Mouse (Mus musculus) splenic B cell, adult 2 months (primary cell): ENCODE data around the gene Zfp704.
A peak's percentile ranks its signal among the peaks of the same experiment; 100 is the strongest.

Source experiments
- DNase-seq: peaks from one replicate; pipeline ENCODE4 v3.0.0-alpha.2; 2011; ENCODE audit warnings: low read depth, low spot score
- H3K27me3 ChIP-seq: 2 replicates; pipeline ENCODE4 v1.6.1; 2012; ENCODE audit warnings: mild to moderate bottlenecking, low read length, moderate library complexity, mixed read lengths; ENCODE audit not compliant: control insufficient read depth, poor library complexity, insufficient read depth, severe bottlenecking
- H3K36me3 ChIP-seq: 2 replicates; pipeline ENCODE4 v1.6.1; 2012; ENCODE audit warnings: mild to moderate bottlenecking, low read length, moderate library complexity, mixed read lengths; ENCODE audit not compliant: control insufficient read depth, poor library complexity, insufficient read depth, severe bottlenecking

The Zfp704 gene

DNA sequence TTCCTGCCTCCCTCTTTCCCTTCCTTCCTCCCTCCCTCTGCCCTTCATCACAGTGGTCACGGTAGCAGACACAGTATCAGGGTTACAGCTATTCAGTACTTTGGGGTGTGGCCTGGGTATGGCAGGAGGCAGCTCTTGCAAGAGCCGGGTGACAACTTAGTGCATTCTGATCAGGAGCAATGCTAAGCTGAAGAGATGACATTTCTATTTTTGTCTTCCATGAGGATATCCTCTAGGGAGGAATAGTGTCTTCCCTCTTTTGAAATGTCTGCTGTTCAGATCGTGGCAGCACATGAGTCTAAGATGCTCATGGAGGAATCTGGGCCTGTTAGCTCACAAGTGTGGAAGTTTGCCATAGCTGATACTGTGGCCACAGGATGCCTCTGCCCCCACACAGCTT, 177.7 kb downstream of the Zfp704 start:
- Histone ChIP-seq H3K36me3 (no peaks in the 10 kb centered on the region), H3K27me3 (no peaks in the 10 kb centered on the region)
- no peak for DNase-seq

GRCm38 (mm10) chr3:9429946-9430345, 179.9 kb downstream of the Zfp704 start:
- no peaks in the 10 kb centered on the region for H3K27me3 ChIP-seq
- DNase-seq: no peak
- no peaks in the 10 kb centered on the region for H3K36me3 ChIP-seq

- H3K36me3 ChIP-seq: no peaks in the 10 kb centered on the region
- H3K27me3 ChIP-seq: no peaks in the 10 kb centered on the region
- no peak for DNase-seq
Measured at GRCm38 (mm10) chr3:9427826-9428225, 182.1 kb downstream of the Zfp704 start.

GRCm38 (mm10) chr3:9425661-9426060, 184.2 kb downstream of the Zfp704 start:
- DNase-seq: no peak
- Histone ChIP-seq H3K27me3 (no peaks in the 10 kb centered on the region), H3K36me3 (no peaks in the 10 kb centered on the region)

GRCm38 (mm10) chr3:9424637-9425036, 185.2 kb downstream of the Zfp704 start:
- no peaks in the 10 kb centered on the region for H3K27me3 ChIP-seq
- DNase-seq: no peak
- H3K36me3 ChIP-seq: no peaks in the 10 kb centered on the region

- Histone ChIP-seq H3K27me3 (no peaks in the 10 kb centered on the region), H3K36me3 (no peaks in the 10 kb centered on the region)
- DNase-seq: no peak
Measured at GRCm38 (mm10) chr3:9423669-9424068, 186.2 kb downstream of the Zfp704 start.

GRCm38 (mm10) chr3:9408896-9409295, 201.0 kb downstream of the Zfp704 start:
- Histone ChIP-seq H3K27me3 (no peaks in the 10 kb centered on the region), H3K36me3 (no peaks in the 10 kb centered on the region)
- no peak for DNase-seq

DNA sequence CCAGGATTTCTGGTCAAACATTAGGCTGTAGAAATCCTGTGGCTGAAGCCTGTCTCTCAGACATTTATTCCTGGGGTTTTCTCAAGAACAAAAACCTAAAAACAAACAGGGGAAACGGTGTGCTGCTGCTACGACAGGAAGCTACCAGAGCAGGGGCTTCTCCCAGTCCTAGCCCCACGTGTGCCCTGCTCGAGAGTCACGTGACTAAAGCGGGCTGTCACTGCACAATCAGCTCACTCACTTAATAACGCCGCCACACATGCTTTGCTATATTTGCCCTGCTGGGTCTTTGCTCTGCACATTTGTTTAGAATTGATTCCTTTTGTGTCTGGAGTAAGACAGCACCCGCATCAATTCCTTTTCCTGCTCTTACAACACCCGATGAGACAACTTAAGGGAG, 202.1 kb downstream of the Zfp704 start:
- DNase-seq: peak; percentile 13

DNA sequence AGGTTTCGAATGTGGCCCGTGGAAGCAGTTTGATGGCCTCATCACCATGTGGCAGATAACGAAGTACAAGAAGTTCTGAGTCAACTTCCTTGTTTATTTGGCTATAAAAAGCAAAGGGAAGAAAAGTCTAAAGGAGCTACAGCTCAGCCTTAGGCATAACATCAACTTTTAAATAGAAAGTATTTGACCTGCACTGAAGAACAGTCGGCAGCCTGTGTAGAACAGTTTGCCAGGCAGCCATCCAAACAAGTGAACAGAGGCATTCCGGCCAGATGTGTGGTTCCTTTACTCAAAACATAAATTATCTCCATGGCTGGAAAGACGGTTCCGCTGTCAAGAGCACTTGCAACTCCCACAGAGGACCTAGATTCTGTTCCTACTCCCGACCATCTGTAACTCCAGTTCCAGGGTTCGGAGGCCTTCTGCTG, 202.8 kb downstream of the Zfp704 start:
- DNase-seq: no peak
- no peaks in the 10 kb centered on the region for H3K27me3 ChIP-seq
- H3K36me3 ChIP-seq: no peaks in the 10 kb centered on the region

More for the DNA sequence above, 202.1 kb downstream of the Zfp704 start:
- Histone ChIP-seq H3K36me3 (no peaks in the 10 kb centered on the region), H3K27me3 (no peaks in the 10 kb centered on the region)

- DNase-seq: no peak
- Histone ChIP-seq H3K27me3 (no peaks in the 10 kb centered on the region), H3K36me3 (no peaks in the 10 kb centered on the region)
Measured at GRCm38 (mm10) chr3:9405341-9405740, 204.5 kb downstream of the Zfp704 start.

DNA sequence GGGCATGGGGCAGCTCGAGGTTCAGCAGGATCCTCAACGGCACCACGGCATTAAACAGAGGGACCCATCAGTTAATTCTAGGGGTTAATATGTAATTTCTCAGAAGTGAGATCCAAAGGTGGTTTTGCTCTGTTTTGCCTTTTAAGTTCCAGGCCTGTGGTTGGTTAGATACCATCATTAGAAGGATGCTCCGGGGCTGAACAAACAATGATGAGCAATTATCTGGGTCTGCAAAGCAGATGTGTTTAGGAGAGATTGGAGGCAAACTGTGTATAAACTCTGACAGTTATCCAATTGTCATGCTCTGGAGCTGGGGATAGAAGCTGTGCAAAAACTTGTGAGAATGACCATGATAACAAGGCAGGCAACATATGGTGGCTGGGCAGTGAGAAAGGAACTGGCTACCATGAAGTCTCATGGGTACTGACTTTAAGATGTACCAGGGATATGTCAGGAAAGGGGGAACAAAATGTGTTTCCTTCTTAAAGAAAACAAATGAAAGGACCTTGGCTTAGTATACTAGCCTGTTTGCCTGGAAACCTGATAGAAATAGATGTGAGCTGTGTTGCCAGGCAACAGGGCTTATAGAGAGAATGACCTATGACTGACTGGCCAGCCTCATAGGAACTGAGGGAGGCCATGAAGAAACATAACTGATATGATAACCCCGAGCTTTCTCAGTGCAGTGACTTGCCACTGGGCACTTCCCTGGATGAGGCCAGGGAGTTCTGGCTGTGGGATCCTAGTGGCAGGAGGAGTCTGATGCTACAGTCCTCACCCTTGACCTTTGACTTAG, 206.4 kb downstream of the Zfp704 start:
- no peak for DNase-seq
- Histone ChIP-seq H3K27me3 (no peaks in the 10 kb centered on the region; the same call in 1 of the 2 replicates), H3K36me3 (no peaks in the 10 kb centered on the region)

- no peak for DNase-seq
- H3K27me3 ChIP-seq: no peaks in the 10 kb centered on the region; the same call in 1 of the 2 replicates
- H3K36me3 ChIP-seq: no peaks in the 10 kb centered on the region
Measured at GRCm38 (mm10) chr3:9402836-9403235, 207.0 kb downstream of the Zfp704 start.

- H3K27me3 ChIP-seq: no peaks in the 10 kb centered on the region; the same call in 1 of the 2 replicates
- H3K36me3 ChIP-seq: no peaks in the 10 kb centered on the region
- DNase-seq: no peak
Measured at GRCm38 (mm10) chr3:9402345-9402744, 207.5 kb downstream of the Zfp704 start.

- H3K27me3 ChIP-seq: no peaks in the 10 kb centered on the region; the same call in 1 of the 2 replicates
- DNase-seq: no peak
- no peaks in the 10 kb centered on the region for H3K36me3 ChIP-seq
Measured at GRCm38 (mm10) chr3:9401685-9402084, 208.2 kb downstream of the Zfp704 start.

DNA sequence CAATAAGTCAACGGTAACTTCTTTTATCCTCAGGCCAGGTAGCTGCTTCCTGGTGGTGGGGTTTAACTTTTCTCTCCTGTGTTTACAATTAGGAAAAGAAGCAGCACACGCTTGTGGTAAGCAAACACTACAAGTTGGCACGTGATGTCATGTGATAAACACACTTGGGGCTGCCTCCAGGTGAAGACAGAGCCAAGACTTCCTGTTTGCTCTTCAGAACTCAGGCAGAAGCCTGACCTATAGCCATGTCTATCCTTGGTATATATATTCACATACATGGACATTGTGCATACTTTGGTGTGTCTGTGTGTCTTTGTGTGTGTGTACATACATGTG, 209.0 kb downstream of the Zfp704 start:
- Histone ChIP-seq H3K27me3 (no peaks in the 10 kb centered on the region; the same call in 1 of the 2 replicates), H3K36me3 (no peaks in the 10 kb centered on the region)
- DNase-seq: no peak
